Comparison of ENCODE assay signal across 28 mouse cellular contexts in the genomic region with DNA sequence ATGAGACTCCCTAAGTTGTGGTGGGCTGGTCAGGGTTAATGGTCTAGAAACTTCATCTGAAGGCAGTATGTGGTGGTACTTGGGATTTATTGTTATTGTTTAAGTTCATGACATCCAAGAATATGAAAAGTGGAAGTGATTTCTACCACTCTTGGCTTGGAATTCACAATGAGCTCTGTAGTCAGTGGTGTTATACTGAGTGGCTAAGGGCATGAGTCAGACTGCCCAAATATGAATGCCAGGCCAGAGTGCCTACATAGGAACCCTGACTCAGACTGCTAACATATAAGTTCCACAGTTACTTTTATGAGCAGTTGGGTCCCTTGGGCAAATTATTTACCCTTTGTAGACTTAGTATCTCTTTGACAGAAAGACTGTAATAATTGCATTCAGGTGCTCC. TPM values are rescaled to one million over a fixed set of nuclear protein-coding genes. Genes with fewer than 3 reads are reported as not detected.
DNase-seq lines count a peak whose midpoint lies in the region; ATAC-seq and TF ChIP-seq lines count a peak whose summit lies in the region.
"Had no signal": no experiment of that assay in that cellular context is flagged by ENCODE, and none has a peak within 500 bp of the region (broad histone marks: within the 10 kb centered on the region; RNA-seq: fewer than 3 reads in every experiment).

No protein-coding gene starts in this region.

- no peaks in the 10 kb centered on the region for H3K36me3 ChIP-seq in C2C12 (ENCODE audit: control insufficient read depth, insufficient read depth)
- no peaks in the 10 kb centered on the region for H3K36me3 ChIP-seq in heart, adult 2 months (ENCODE audit: control insufficient read depth, insufficient read depth, low read length)
- H3K36me3 ChIP-seq: embryonic facial prominence, embryonic 12.5 days; embryonic facial prominence, embryonic 15.5 days; hindbrain, embryonic 10.5 days; hindbrain, embryonic 13.5 days; intestine, embryonic 15.5 days had no signal

- in situ Hi-C loops in Patski (cut with MboI; ENCODE audit: low pct_unique_long_range_greater_than_20kb), result no loop called here

- no peak overlapping the region for H3ac ChIP-seq in C2C12 (ENCODE audit: control insufficient read depth, insufficient read length, low read depth)

- no peaks in the 10 kb centered on the region; the same call in none of the 2 replicates for H3K4me1 ChIP-seq in lung, adult 2 months (ENCODE audit: control insufficient read depth, insufficient read depth, low read length)
- no peaks in the 10 kb centered on the region for H3K4me1 ChIP-seq in heart, adult 2 months (ENCODE audit: control insufficient read depth, insufficient read depth, low read length)
- H3K4me1 ChIP-seq: embryonic facial prominence, embryonic 12.5 days; embryonic facial prominence, embryonic 15.5 days; forebrain, embryonic 13.5 days; hindbrain, embryonic 13.5 days; intestine, embryonic 15.5 days had no signal

- H3K27me3 ChIP-seq in C2C12 (ENCODE audit: control insufficient read depth, insufficient read depth, insufficient read length) (no peaks in the 10 kb centered on the region), Patski (no peaks in the 10 kb centered on the region)
- H3K27me3 ChIP-seq in heart, adult 2 months (ENCODE audit: control insufficient read depth, insufficient read depth, low read length), result no peaks in the 10 kb centered on the region
- H3K27me3 ChIP-seq: embryonic facial prominence, embryonic 12.5 days; embryonic facial prominence, embryonic 15.5 days; forebrain, embryonic 13.5 days; hindbrain, embryonic 13.5 days; intestine, embryonic 15.5 days had no signal

- no peak for TF ChIP-seq CTCF in lung, adult 2 months (IDR thresholded peaks at IDR 0.05; ENCODE audit: insufficient read depth, low read length)
- TF ChIP-seq CTCF in C2C12 (IDR thresholded peaks at IDR 0.05; ENCODE audit: control insufficient read depth, insufficient read depth, insufficient read length) (no peak), Patski (IDR thresholded peaks at IDR 0.05) (no peak)
- no peak for TF ChIP-seq CTCF in heart, adult 2 months (IDR thresholded peaks at IDR 0.05)

- H3K4me3 ChIP-seq in lung, adult 2 months (replicated peaks; ENCODE audit: extremely low read depth, low read depth, low read length), result no peak overlapping the region
- H3K4me3 ChIP-seq in C2C12 (ENCODE audit: insufficient read depth, poor library complexity, severe bottlenecking), result no peak overlapping the region
- H3K4me3 ChIP-seq in heart, adult 2 months, result no peak overlapping the region
- H3K4me3 ChIP-seq: embryonic facial prominence, embryonic 12.5 days; embryonic facial prominence, embryonic 15.5 days; erythroblast, embryonic 14.5 days; forebrain, embryonic 13.5 days; hindbrain, embryonic 10.5 days; hindbrain, embryonic 13.5 days; intestine, embryonic 15.5 days had no signal

- no peaks in the 10 kb centered on the region for H3K79me3 ChIP-seq in C2C12 (ENCODE audit: low read depth)

- peak; percentile 36 for ATAC-seq in Patski
- no peak for ATAC-seq in megakaryocyte, adult 5-6 weeks (ENCODE audit: poor library complexity, severe bottlenecking)
- ATAC-seq: CD4-positive, CD25-positive, alpha-beta regulatory T cell, adult 4 months; forebrain, embryonic 13.5 days; forebrain, embryonic 16.5 days; hindbrain, embryonic 16.5 days; intestine, embryonic 15.5 days had no signal

- intact Hi-C loops in heart, adult 2 months (cut with DNase I), result no loop called here

- no peak for TF ChIP-seq POLR2A in lung, adult 2 months (IDR thresholded peaks at IDR 0.05; ENCODE audit: borderline replicate concordance, extremely low read depth, low read depth, low read length)
- no peak for TF ChIP-seq POLR2A in heart, adult 2 months (IDR thresholded peaks at IDR 0.05; ENCODE audit: insufficient read depth, low read depth, low read length)

- peak; percentile 41 for DNase-seq in lung, postnatal 36 days
- DNase-seq in lung, adult 2 months, result no peak
- DNase-seq in Patski (ENCODE audit: low read depth, low spot score), result no peak
- no peak for DNase-seq in urinary bladder, postnatal 4 days (ENCODE audit: low spot score in 2 of 2)
- no peak for DNase-seq in heart, adult 2 months
- DNase-seq: adrenal gland, adult 2 months; adrenal gland, postnatal 14 days; B cell, adult 2 months; cerebellum, adult 11 months; cerebellum, adult 2 months; cerebellum, adult 9-11 months; cerebellum, postnatal 25 days; gastrocnemius, postnatal 10 days; gastrocnemius, postnatal 36 days had no signal

- CTCF ChIA-PET in Patski (lab: Charles Lee), result interaction anchor here (1.3 kb wide), 1 partner anchor 26 kb away, joined by 3 read pairs; no protein-coding TSS in a partner anchor

- no peak overlapping the region for H3K9ac ChIP-seq in heart, adult 2 months (ENCODE audit: low read depth, low read length)
- H3K9ac ChIP-seq: embryonic facial prominence, embryonic 12.5 days; embryonic facial prominence, embryonic 15.5 days; forebrain, embryonic 13.5 days; hindbrain, embryonic 13.5 days; intestine, embryonic 15.5 days had no signal

- POLR2A ChIA-PET in Patski (lab: Charles Lee), result no interaction called here

- no peaks in the 10 kb centered on the region for H3K79me2 ChIP-seq in C2C12 (ENCODE audit: control insufficient read depth, insufficient read depth)
- H3K79me2 ChIP-seq in heart, adult 2 months (replicated peaks; ENCODE audit: control insufficient read depth, insufficient read depth, low read length), result no peaks in the 10 kb centered on the region

- H3K27ac ChIP-seq in heart, adult 2 months, result no peak overlapping the region
- H3K27ac ChIP-seq: embryonic facial prominence, embryonic 12.5 days; embryonic facial prominence, embryonic 15.5 days; forebrain, embryonic 13.5 days; hindbrain, embryonic 10.5 days; hindbrain, embryonic 13.5 days; intestine, embryonic 15.5 days had no signal

- TF ChIP-seq EP300 in heart, adult 2 months (IDR thresholded peaks at IDR 0.05; ENCODE audit: insufficient read depth, low read depth, low read length), result no peak

TF ChIP-seq in C2C12, 6 proteins besides CTCF, POLR2A, EP300 and RAD21:
- no peak for TF ChIP-seq CEBPB (IDR thresholded peaks at IDR 0.05; ENCODE audit: low read depth)
- TF ChIP-seq MYOD1 (IDR thresholded peaks at IDR 0.05; ENCODE audit: control insufficient read depth, insufficient read length, low read depth), result no peak
- no peak for TF ChIP-seq MAX (IDR thresholded peaks at IDR 0.05)
- no peak for TF ChIP-seq MYOG (IDR thresholded peaks at IDR 0.05; ENCODE audit: control insufficient read depth, extremely low read depth, insufficient read length)
- TF ChIP-seq USF1 (IDR thresholded peaks at IDR 0.05; ENCODE audit: low read depth), result no peak
- TF ChIP-seq FOSL1 (IDR thresholded peaks at IDR 0.05; ENCODE audit: insufficient read depth, low read length, poor library complexity, severe bottlenecking), result peak; percentile 47

RNA-seq across cellular contexts. Expression of a gene that starts 7.4 kb away (rescaled TPM):
- 4.5 and 6.0 TPM in 2 replicates for polyA plus RNA-seq in lung, adult 2 months (2012; rRNA removed)
- polyA plus RNA-seq in C2C12 (2012; fragmentation: generic; extraction: Trizol) (0.06 TPM), Patski (2021) (0.67 TPM)
- total RNA-seq in megakaryocyte, adult 5-6 weeks (2015), result 0.07 TPM in 1 of 2 replicates, not detected in the other
- total RNA-seq in megakaryocyte, adult 5-6 weeks (2017), result 0.57 TPM in 1 of 2 replicates, not detected in the other
- total RNA-seq in heart, adult 2 months (2021), result under 1 TPM; 0.05 to 0.16 TPM
- polyA plus RNA-seq in heart, adult 2 months (2012; rRNA removed), result 0.06 and 0.14 TPM in 2 replicates
- total RNA-seq: common myeloid progenitor, adult 5-6 weeks; MEL had no signal
- polyA plus RNA-seq: erythroblast, embryonic 14.5 days had no signal

RNA-seq across cellular contexts. Expression of a gene that starts 44.2 kb away (rescaled TPM):
- 11.5 and 20.0 TPM in 2 replicates for polyA plus RNA-seq in lung, adult 2 months (2012; rRNA removed)
- polyA plus RNA-seq in C2C12 (2012; fragmentation: generic; extraction: Trizol) (19.9 TPM), Patski (2021) (51.9 TPM)
- total RNA-seq in megakaryocyte, adult 5-6 weeks (2015), result 23.9 and 27.7 TPM in 2 replicates
- total RNA-seq in megakaryocyte, adult 5-6 weeks (2017), result 10.4 and 11.4 TPM in 2 replicates
- total RNA-seq in heart, adult 2 months (2021), result 10 to 100 TPM; 10.9 to 11.1 TPM
- 4.7 and 7.4 TPM in 2 replicates for polyA plus RNA-seq in heart, adult 2 months (2012; rRNA removed)
